Comparison of ENCODE assay signal across 17 mouse cellular contexts in genomic region chr2:72409968-72410367, GRCm38 (mm10).
A peak's percentile ranks its signal among the peaks of the same experiment; 100 is the strongest.
DNase-seq lines count a peak whose midpoint lies in the region; ATAC-seq and TF ChIP-seq lines count a peak whose summit lies in the region.
"Had no signal": no experiment of that assay in that cellular context is flagged by ENCODE, and none has a peak within 500 bp of the region (broad histone marks: within the 10 kb centered on the region; RNA-seq: fewer than 3 reads in every experiment).

No protein-coding gene starts in this region.

- TF ChIP-seq EP300 in heart, adult 2 months (IDR thresholded peaks at IDR 0.05; ENCODE audit: insufficient read depth, low read depth, low read length): no peak

- H3K4me3 ChIP-seq in heart, adult 2 months: no peak overlapping the region
- H3K4me3 ChIP-seq: heart, embryonic 13.5 days; hindbrain, embryonic 10.5 days; midbrain, embryonic 15.5 days had no signal

- peak; percentile 71 for DNase-seq in heart, adult 11 months
- no peak for DNase-seq in heart, adult 2 months
- peak; percentile 51 for DNase-seq in thymus, postnatal 14 days
- DNase-seq in thymus, postnatal 10 days (ENCODE audit: low spot score in 2 of 2): no peak
- DNase-seq in cerebellum, postnatal 14 days: no peak
- no peak for DNase-seq in embryo, embryonic 10.5 days (ENCODE audit: low spot score)
- DNase-seq in adrenal gland, postnatal 36 days: no peak
- DNase-seq: adrenal gland, adult 2 months; cerebellum, adult 9-11 months; gastrocnemius, postnatal 14 days; lung, postnatal 14 days; spleen, adult 18-20 months had no signal

- 0 out of 2 replicates have a peak, but pooled peaks have one; percentile 22 for ATAC-seq in megakaryocyte-erythroid progenitor cell, adult 5-6 weeks (replicated peaks; ENCODE audit: low FRiP score, low TSS enrichment, poor library complexity, severe bottlenecking)
- ATAC-seq: inflammation-experienced regulatory T-cells, adult 6 months; midbrain, embryonic 15.5 days had no signal

- no peaks in the 10 kb centered on the region for H3K79me2 ChIP-seq in heart, adult 2 months (replicated peaks; ENCODE audit: control insufficient read depth, insufficient read depth, low read length)

- no peak for TF ChIP-seq CTCF in heart, adult 2 months (IDR thresholded peaks at IDR 0.05)

- H3K27me3 ChIP-seq in heart, adult 2 months (ENCODE audit: control insufficient read depth, insufficient read depth, low read length): no peaks in the 10 kb centered on the region
- H3K27me3 ChIP-seq: heart, embryonic 13.5 days; midbrain, embryonic 15.5 days had no signal

- TF ChIP-seq POLR2A in heart, adult 2 months (IDR thresholded peaks at IDR 0.05; ENCODE audit: insufficient read depth, low read depth, low read length): no peak

- intact Hi-C loops in heart, adult 2 months (cut with DNase I): no loop called here

- H3K27ac ChIP-seq in heart, adult 2 months: no peak overlapping the region
- H3K27ac ChIP-seq: heart, embryonic 13.5 days; hindbrain, embryonic 10.5 days; midbrain, embryonic 15.5 days had no signal

- H3K36me3 ChIP-seq in heart, adult 2 months (ENCODE audit: control insufficient read depth, insufficient read depth, low read length): no peaks in the 10 kb centered on the region
- H3K36me3 ChIP-seq: hindbrain, embryonic 10.5 days; midbrain, embryonic 15.5 days had no signal

- 52% methylated on average over 10 of the region's 10 CpGs for WGBS in heart, adult 2 months

- H3K9ac ChIP-seq in heart, adult 2 months (ENCODE audit: low read depth, low read length): no peak overlapping the region
- H3K9ac ChIP-seq: heart, embryonic 13.5 days; midbrain, embryonic 15.5 days had no signal

- no peaks in the 10 kb centered on the region for H3K4me1 ChIP-seq in heart, adult 2 months (ENCODE audit: control insufficient read depth, insufficient read depth, low read length)

Comparison
In these comparisons a context has a peak if more than half of its experiments do, and no peak if none do; other contexts are left out.
1. DNase-seq: peak in heart, adult 11 months (single experiment) and thymus, postnatal 14 days (single experiment); none in heart, adult 2 months (0 of 2), thymus, postnatal 10 days (0 of 2), cerebellum, postnatal 14 days (0 of 2), embryo, embryonic 10.5 days (single experiment) and adrenal gland, postnatal 36 days (0 of 2).